8 mouse cellular contexts compared by ENCODE assay signal in genomic region chr19:8723574-8724346, GRCm38 (mm10). TPM values are rescaled to one million over a fixed set of nuclear protein-coding genes. Genes with fewer than 3 reads are reported as not detected.
DNase-seq lines count a peak whose midpoint lies in the region; ATAC-seq lines count a peak whose summit lies in the region.

No protein-coding gene starts in this region.

- peak overlapping the region; percentile 43; the same call in 1 of the 2 replicates for H3K27ac ChIP-seq in embryonic facial prominence, embryonic 11.5 days (replicated peaks; ENCODE audit: low read depth, low read length)
- peak overlapping the region; percentile 76 for H3K27ac ChIP-seq in hindbrain, embryonic 16.5 days (ENCODE audit: low read depth, low read length)
- peak overlapping the region; percentile 46 for H3K27ac ChIP-seq in midbrain, embryonic 14.5 days (replicated peaks; ENCODE audit: low read depth, low read length)

- 0% methylated on average over 20 of the region's 20 CpGs for WGBS in embryonic facial prominence, embryonic 11.5 days
- WGBS in hindbrain, embryonic 16.5 days, result under 1% methylated on average over 20 of the region's 20 CpGs
- WGBS in midbrain, embryonic 14.5 days, result under 1% methylated on average over 20 of the region's 20 CpGs

- H3K4me3 ChIP-seq in embryonic facial prominence, embryonic 11.5 days (ENCODE audit: low read depth, low read length), result peak overlapping the region; percentile 52
- H3K4me3 ChIP-seq in hindbrain, embryonic 16.5 days (ENCODE audit: low read length), result peak overlapping the region; percentile 84
- peak overlapping the region; percentile 56 for H3K4me3 ChIP-seq in midbrain, embryonic 14.5 days (replicated peaks; ENCODE audit: low read depth, low read length)

- peaks cover 21% of the 10 kb centered on the region for H3K36me3 ChIP-seq in embryonic facial prominence, embryonic 11.5 days (replicated peaks; ENCODE audit: control insufficient read depth, insufficient read depth, low read depth, low read length)
- H3K36me3 ChIP-seq in hindbrain, embryonic 16.5 days (ENCODE audit: control insufficient read depth, insufficient read depth, low read length), result peaks cover 22% of the 10 kb centered on the region
- peaks cover 28% of the 10 kb centered on the region for H3K36me3 ChIP-seq in midbrain, embryonic 14.5 days (ENCODE audit: control insufficient read depth, insufficient read depth, low read length)

- H3K9ac ChIP-seq in embryonic facial prominence, embryonic 11.5 days (replicated peaks; ENCODE audit: low read length), result peak overlapping the region; percentile 90
- H3K9ac ChIP-seq in hindbrain, embryonic 16.5 days (ENCODE audit: low read depth, low read length), result peak overlapping the region; percentile 85
- H3K9ac ChIP-seq in midbrain, embryonic 14.5 days (replicated peaks; ENCODE audit: low read length), result peak overlapping the region; percentile 75

- peak; percentile 32 to 41 for DNase-seq in cerebellum, postnatal 14 days
- peak; percentile 71 for DNase-seq in 416B (ENCODE audit: low read depth)
- DNase-seq in embryonic facial prominence, embryonic 11.5 days (ENCODE audit: low spot score), result peak; percentile 46
- peak; percentile 47 for DNase-seq in midbrain, embryonic 14.5 days
- no peak for DNase-seq in left cerebral cortex, adult 11 months (ENCODE audit: low spot score)
- DNase-seq in urinary bladder, adult 2 months (ENCODE audit: low spot score), result no peak

- H3K4me1 ChIP-seq in embryonic facial prominence, embryonic 11.5 days (ENCODE audit: control insufficient read depth, insufficient read depth, low read length), result no peaks in the 10 kb centered on the region
- H3K4me1 ChIP-seq in hindbrain, embryonic 16.5 days (ENCODE audit: control insufficient read depth, insufficient read depth, low read depth, low read length), result peaks cover 31% of the 10 kb centered on the region
- H3K4me1 ChIP-seq in midbrain, embryonic 14.5 days (ENCODE audit: control insufficient read depth, insufficient read depth, low read length), result peaks cover 33% of the 10 kb centered on the region

- H3K9me3 ChIP-seq in embryonic facial prominence, embryonic 11.5 days (replicated peaks; ENCODE audit: control insufficient read depth, low read length), result no peaks in the 10 kb centered on the region
- H3K9me3 ChIP-seq in hindbrain, embryonic 16.5 days (ENCODE audit: control insufficient read depth, low read length), result no peaks in the 10 kb centered on the region
- no peaks in the 10 kb centered on the region for H3K9me3 ChIP-seq in midbrain, embryonic 14.5 days (ENCODE audit: control insufficient read depth, low read length)

- ATAC-seq in cerebellum, adult (ENCODE audit: insufficient number of reproducible peaks, low FRiP score, low TSS enrichment), result no peak
- no peak for ATAC-seq in embryonic facial prominence, embryonic 11.5 days (replicated peaks; ENCODE audit: insufficient number of reproducible peaks, low FRiP score, low TSS enrichment, low read depth)
- no peak for ATAC-seq in hindbrain, embryonic 16.5 days
- ATAC-seq in midbrain, embryonic 14.5 days (ENCODE audit: low FRiP score, low TSS enrichment), result no peak

- H3K27me3 ChIP-seq in embryonic facial prominence, embryonic 11.5 days (ENCODE audit: control insufficient read depth, insufficient read depth, low read length), result no peaks in the 10 kb centered on the region
- no peaks in the 10 kb centered on the region for H3K27me3 ChIP-seq in hindbrain, embryonic 16.5 days (replicated peaks; ENCODE audit: control insufficient read depth, insufficient read depth, low read length)
- no peaks in the 10 kb centered on the region for H3K27me3 ChIP-seq in midbrain, embryonic 14.5 days (ENCODE audit: control insufficient read depth, insufficient read depth, low read length)

- H3K4me2 ChIP-seq in embryonic facial prominence, embryonic 11.5 days (ENCODE audit: low read depth, low read length), result peak overlapping the region; percentile 66
- H3K4me2 ChIP-seq in hindbrain, embryonic 16.5 days (ENCODE audit: low read length), result peak overlapping the region; percentile 64
- H3K4me2 ChIP-seq in midbrain, embryonic 14.5 days (ENCODE audit: low read length), result peak overlapping the region; percentile 84

RNA-seq across cellular contexts. Expression of gene Slc3a2, which starts 0.6 kb away (rescaled TPM):
- polyA plus RNA-seq in embryonic facial prominence, embryonic 11.5 days (2014; fragmentation: Nextera tagmentation; extraction: Ambion mirVana), result 120 and 125 TPM in 2 replicates
- polyA plus RNA-seq in hindbrain, embryonic 16.5 days (2015; fragmentation: Nextera tagmentation; extraction: Ambion mirVana), result 183 and 191 TPM in 2 replicates
- 157 TPM in 2 replicates for polyA plus RNA-seq in midbrain, embryonic 14.5 days (2014; fragmentation: Nextera tagmentation; extraction: Ambion mirVana)
- 103 and 115 TPM in 2 replicates for polyA plus RNA-seq in urinary bladder, adult 2 months (2012; rRNA removed)

RNA-seq across cellular contexts. Expression of gene Wdr74, which starts 11.9 kb away (rescaled TPM):
- polyA plus RNA-seq in embryonic facial prominence, embryonic 11.5 days (2014; fragmentation: Nextera tagmentation; extraction: Ambion mirVana), result 91.0 and 92.3 TPM in 2 replicates
- polyA plus RNA-seq in hindbrain, embryonic 16.5 days (2015; fragmentation: Nextera tagmentation; extraction: Ambion mirVana), result 89.6 and 92.0 TPM in 2 replicates
- polyA plus RNA-seq in midbrain, embryonic 14.5 days (2014; fragmentation: Nextera tagmentation; extraction: Ambion mirVana), result 89.1 and 95.7 TPM in 2 replicates
- polyA plus RNA-seq in urinary bladder, adult 2 months (2012; rRNA removed), result 37.9 and 45.9 TPM in 2 replicates

RNA-seq across cellular contexts. Expression of gene 1700092M07Rik, which starts 16.8 kb away (rescaled TPM):
- 1.1 and 1.8 TPM in 2 replicates for polyA plus RNA-seq in embryonic facial prominence, embryonic 11.5 days (2014; fragmentation: Nextera tagmentation; extraction: Ambion mirVana)
- 1.5 and 1.6 TPM in 2 replicates for polyA plus RNA-seq in hindbrain, embryonic 16.5 days (2015; fragmentation: Nextera tagmentation; extraction: Ambion mirVana)
- polyA plus RNA-seq in midbrain, embryonic 14.5 days (2014; fragmentation: Nextera tagmentation; extraction: Ambion mirVana), result 0.97 and 1.1 TPM in 2 replicates
- polyA plus RNA-seq in urinary bladder, adult 2 months (2012; rRNA removed), result 0.19 and 0.28 TPM in 2 replicates

RNA-seq across cellular contexts. Expression of gene Stx5a, which starts 17.5 kb away (rescaled TPM):
- polyA plus RNA-seq in embryonic facial prominence, embryonic 11.5 days (2014; fragmentation: Nextera tagmentation; extraction: Ambion mirVana), result 107 and 110 TPM in 2 replicates
- polyA plus RNA-seq in hindbrain, embryonic 16.5 days (2015; fragmentation: Nextera tagmentation; extraction: Ambion mirVana), result 109 and 119 TPM in 2 replicates
- polyA plus RNA-seq in midbrain, embryonic 14.5 days (2014; fragmentation: Nextera tagmentation; extraction: Ambion mirVana), result 102 and 110 TPM in 2 replicates
- polyA plus RNA-seq in urinary bladder, adult 2 months (2012; rRNA removed), result 96.5 and 99.1 TPM in 2 replicates

RNA-seq across cellular contexts. Expression of gene Nxf1, which starts 33.1 kb away (rescaled TPM):
- polyA plus RNA-seq in embryonic facial prominence, embryonic 11.5 days (2014; fragmentation: Nextera tagmentation; extraction: Ambion mirVana), result 230 and 238 TPM in 2 replicates
- 120 and 140 TPM in 2 replicates for polyA plus RNA-seq in hindbrain, embryonic 16.5 days (2015; fragmentation: Nextera tagmentation; extraction: Ambion mirVana)
- 146 and 171 TPM in 2 replicates for polyA plus RNA-seq in midbrain, embryonic 14.5 days (2014; fragmentation: Nextera tagmentation; extraction: Ambion mirVana)
- polyA plus RNA-seq in urinary bladder, adult 2 months (2012; rRNA removed), result 196 and 275 TPM in 2 replicates

Comparison
In these comparisons a context has a peak if more than half of its experiments do, and no peak if none do; other contexts are left out.
1. DNase-seq: peak in cerebellum, postnatal 14 days (2 of 2), 416B (single experiment), embryonic facial prominence, embryonic 11.5 days (single experiment) and midbrain, embryonic 14.5 days (single experiment); none in left cerebral cortex, adult 11 months (single experiment) and urinary bladder, adult 2 months (single experiment).
2. Peak in every context shown above with its lines, with median percentiles within 50 percentile points of each other: H3K27ac ChIP-seq, H3K4me2 ChIP-seq, H3K4me3 ChIP-seq and H3K9ac ChIP-seq.